Mouse (Mus musculus): ENCODE measurements around the gene Gsta3.

Gsta3 gene

DNA sequence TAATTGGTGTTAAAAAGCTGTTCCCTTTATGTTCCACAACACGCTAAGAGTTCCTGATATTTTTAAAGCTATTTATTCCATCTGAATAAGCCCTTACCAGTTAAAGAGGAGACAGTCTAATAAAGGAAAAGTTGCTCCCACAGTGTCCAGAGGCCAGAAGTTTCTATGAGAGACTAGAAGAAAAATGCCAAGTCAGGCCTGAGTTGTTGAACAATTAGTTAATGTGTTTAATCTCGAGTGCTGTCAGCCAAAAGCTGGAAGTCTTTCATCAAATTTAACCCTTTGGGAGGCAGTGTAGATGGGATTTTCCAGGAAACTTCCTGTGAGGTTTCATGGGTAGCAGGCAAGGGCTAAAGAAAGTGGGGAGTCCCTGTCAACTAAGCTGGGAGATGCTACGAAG is 59.4 kb downstream of the Gsta3 start:
- no peak for DNase-seq (ENCODE audit: extremely low spot score)

- DNase-seq (ENCODE audit: extremely low spot score): no peak
These were observed 61.3 kb downstream of the Gsta3 start for GRCm38 (mm10) chr1:21301686-21302085.

GRCm38 (mm10) chr1:21304174-21304573 is 63.8 kb downstream of the Gsta3 start:
- no peak for DNase-seq (ENCODE audit: extremely low spot score)

DNA sequence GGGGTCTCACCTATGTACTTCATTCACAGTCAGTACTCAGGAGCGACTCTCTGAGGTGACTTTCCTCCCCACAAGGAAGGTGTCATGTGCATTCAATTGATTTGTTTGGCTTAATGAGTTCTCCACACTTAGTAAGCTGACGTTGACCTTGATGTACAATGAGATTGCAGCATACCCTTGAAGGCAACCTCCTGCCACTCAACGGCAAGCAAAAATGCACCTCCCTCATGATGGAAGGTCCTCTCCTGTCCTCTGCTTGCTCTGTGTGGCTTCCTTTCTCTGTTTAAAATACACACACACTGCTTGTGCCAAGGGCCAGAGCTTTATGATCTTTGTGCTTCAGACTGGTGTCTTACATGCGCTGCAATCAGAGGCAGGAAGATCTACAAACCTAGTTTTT is 64.3 kb downstream of the Gsta3 start:
- DNase-seq (ENCODE audit: extremely low spot score): no peak

- no peak for DNase-seq (ENCODE audit: extremely low spot score)
These were observed 65.1 kb downstream of the Gsta3 start for GRCm38 (mm10) chr1:21305443-21305842.

GRCm38 (mm10) chr1:21314336-21314735 is 73.9 kb downstream of the Gsta3 start:
- no peak for DNase-seq (ENCODE audit: extremely low spot score)

All from embryo, embryonic 9.5 days (tissue).